Mouse (Mus musculus) cerebellum, postnatal 4 days (tissue): ENCODE data around the gene 1810043G02Rik.
"Not testable (repeated sequence)": the region's sequence is repeated elsewhere in the genome, so short reads cannot be mapped to it uniquely, and the experiment has no call there.

ENCODE experiments used
- DNase-seq, 2 experiments: peaks; one replicate each; pipeline ENCODE4 v3.0.0; 2022; ENCODE audit warnings: low spot score in 2 of 2, mixed read lengths in 1 of 2

1810043G02Rik gene

GRCm38 (mm10) chr10:78005791-78006438, 27.6 kb downstream of the 1810043G02Rik start:
- DNase-seq, result no peak

GRCm38 (mm10) chr10:78007203-78007602, 28.9 kb downstream of the 1810043G02Rik start:
- DNase-seq, result no peak

- no peak for DNase-seq
Measured at GRCm38 (mm10) chr10:78008169-78008568, 29.8 kb downstream of the 1810043G02Rik start.

GRCm38 (mm10) chr10:78009184-78009944, 31.0 kb downstream of the 1810043G02Rik start:
- DNase-seq, result peak; percentile 86 to 94

- no peak for DNase-seq
Measured at GRCm38 (mm10) chr10:78009945-78010293, 31.6 kb downstream of the 1810043G02Rik start, which contains the start of gene Pfkl. TSS of gene Pfkl (minus strand) at chr10:78010083.

GRCm38 (mm10) chr10:78010335-78010734, 32.0 kb downstream of the 1810043G02Rik start:
- DNase-seq, result no peak

GRCm38 (mm10) chr10:78011116-78011515, 32.8 kb downstream of the 1810043G02Rik start:
- DNase-seq, result not testable (repeated sequence)

- DNase-seq, result no peak
Measured at GRCm38 (mm10) chr10:78012661-78013495, 34.6 kb downstream of the 1810043G02Rik start.

GRCm38 (mm10) chr10:78015489-78015888, 37.2 kb downstream of the 1810043G02Rik start:
- DNase-seq, result no peak

GRCm38 (mm10) chr10:78016366-78016765, 38.0 kb downstream of the 1810043G02Rik start:
- DNase-seq, result no peak

GRCm38 (mm10) chr10:78018797-78019203, 40.5 kb downstream of the 1810043G02Rik start:
- DNase-seq, result peak; percentile 62 to 85

GRCm38 (mm10) chr10:78019291-78019690, 41.0 kb downstream of the 1810043G02Rik start:
- no peak for DNase-seq

- DNase-seq, result not testable (repeated sequence)
Measured at GRCm38 (mm10) chr10:78019984-78020383, 41.7 kb downstream of the 1810043G02Rik start.

GRCm38 (mm10) chr10:78025453-78025852, 47.1 kb downstream of the 1810043G02Rik start:
- DNase-seq, result not testable (repeated sequence)

GRCm38 (mm10) chr10:78028129-78028528, 49.8 kb downstream of the 1810043G02Rik start:
- peak; percentile 63 to 72 for DNase-seq

GRCm38 (mm10) chr10:78029080-78029479, 50.8 kb downstream of the 1810043G02Rik start:
- DNase-seq, result no peak

- DNase-seq, result no peak
Measured at GRCm38 (mm10) chr10:78031987-78032386, 53.7 kb downstream of the 1810043G02Rik start.
